Mouse (Mus musculus): ENCODE results near the gene Rtn4ip1. TPM values are rescaled to one million over a fixed set of nuclear protein-coding genes. Genes with fewer than 3 reads are reported as not detected.

The Rtn4ip1 gene
- polyA plus RNA-seq, 1 experiment from 2014 or later = 15.3 TPM

- 96% methylated on average over 8 of the region's 8 CpGs for WGBS
- H3K27ac ChIP-seq (ENCODE audit: low read depth, low read length) = no peak overlapping the region
- no peaks in the 10 kb centered on the region for H3K27me3 ChIP-seq (ENCODE audit: control insufficient read depth, insufficient read depth, low read length)
- ATAC-seq (ENCODE audit: low read depth) = no peak
- H3K9ac ChIP-seq (replicated peaks; ENCODE audit: low read depth, low read length) = no peak overlapping the region
- H3K4me1 ChIP-seq (ENCODE audit: control insufficient read depth, insufficient read depth, low read length) = no peaks in the 10 kb centered on the region
- peaks cover 13% of the 10 kb centered on the region for H3K36me3 ChIP-seq (ENCODE audit: control insufficient read depth, insufficient read depth, low read length)
- H3K9me3 ChIP-seq (ENCODE audit: control insufficient read depth, low read length) = no peaks in the 10 kb centered on the region
- no peak overlapping the region for H3K4me3 ChIP-seq (ENCODE audit: low read depth, low read length)
- no peak overlapping the region for H3K4me2 ChIP-seq (ENCODE audit: low read depth, low read length)
Measured at GRCm38 (mm10) chr10:43896065-43896464, 5.5 kb upstream of the Rtn4ip1 start.

GRCm38 (mm10) chr10:43898276-43898675 is 3.3 kb upstream of the Rtn4ip1 start:
- no peak overlapping the region for H3K4me2 ChIP-seq (ENCODE audit: low read depth, low read length)
- WGBS = 92% methylated on average over 7 of the region's 7 CpGs
- H3K36me3 ChIP-seq (ENCODE audit: control insufficient read depth, insufficient read depth, low read length) = peaks cover 10% of the 10 kb centered on the region; the same call in 1 of the 2 replicates
- H3K27ac ChIP-seq (ENCODE audit: low read depth, low read length) = no peak overlapping the region
- no peaks in the 10 kb centered on the region for H3K27me3 ChIP-seq (ENCODE audit: control insufficient read depth, insufficient read depth, low read length)
- H3K4me1 ChIP-seq (ENCODE audit: control insufficient read depth, insufficient read depth, low read length) = peaks cover 8% of the 10 kb centered on the region
- H3K4me3 ChIP-seq (ENCODE audit: low read depth, low read length) = no peak overlapping the region
- H3K9me3 ChIP-seq (ENCODE audit: control insufficient read depth, low read length) = no peaks in the 10 kb centered on the region
- no peak for ATAC-seq (ENCODE audit: low read depth)
- no peak overlapping the region for H3K9ac ChIP-seq (replicated peaks; ENCODE audit: low read depth, low read length)

- ATAC-seq (ENCODE audit: low read depth) = peak; percentile 73
- Histone ChIP-seq H3K27me3 (ENCODE audit: control insufficient read depth, insufficient read depth, low read length) (no peaks in the 10 kb centered on the region), H3K4me1 (ENCODE audit: control insufficient read depth, insufficient read depth, low read length) (peaks cover 8% of the 10 kb centered on the region), H3K4me2 (ENCODE audit: low read depth, low read length) (peak overlapping the region; percentile 66), H3K4me3 (ENCODE audit: low read depth, low read length) (peak overlapping the region; percentile 65), H3K9me3 (ENCODE audit: control insufficient read depth, low read length) (no peaks in the 10 kb centered on the region), H3K36me3 (ENCODE audit: control insufficient read depth, insufficient read depth, low read length) (no peaks in the 10 kb centered on the region), H3K27ac (ENCODE audit: low read depth, low read length) (peak overlapping the region; percentile 63; the same call in 1 of the 2 replicates), H3K9ac (replicated peaks; ENCODE audit: low read depth, low read length) (peak overlapping the region; percentile 35)
- WGBS = 9% methylated on average over 30 of the region's 30 CpGs
Measured at GRCm38 (mm10) chr10:43900883-43901570, 580 bp upstream of the Rtn4ip1 start.

- H3K27me3 ChIP-seq (ENCODE audit: control insufficient read depth, insufficient read depth, low read length) = no peaks in the 10 kb centered on the region
- no peak overlapping the region for H3K4me3 ChIP-seq (ENCODE audit: low read depth, low read length)
- WGBS = 96% methylated on average over 1 of the region's 1 CpGs
- no peak overlapping the region for H3K4me2 ChIP-seq (ENCODE audit: low read depth, low read length)
- peaks cover 8% of the 10 kb centered on the region for H3K4me1 ChIP-seq (ENCODE audit: control insufficient read depth, insufficient read depth, low read length)
- H3K27ac ChIP-seq (ENCODE audit: low read depth, low read length) = no peak overlapping the region
- H3K9me3 ChIP-seq (ENCODE audit: control insufficient read depth, low read length) = no peaks in the 10 kb centered on the region
- H3K9ac ChIP-seq (replicated peaks; ENCODE audit: low read depth, low read length) = no peak overlapping the region
- no peak for ATAC-seq (ENCODE audit: low read depth)
- no peaks in the 10 kb centered on the region for H3K36me3 ChIP-seq (ENCODE audit: control insufficient read depth, insufficient read depth, low read length)
Measured at GRCm38 (mm10) chr10:43904569-43904968, 3.0 kb downstream of the Rtn4ip1 start.

GRCm38 (mm10) chr10:43910032-43910872 is 8.6 kb downstream of the Rtn4ip1 start:
- no peak overlapping the region for H3K4me3 ChIP-seq (ENCODE audit: low read depth, low read length)
- H3K4me2 ChIP-seq (ENCODE audit: low read depth, low read length) = no peak overlapping the region
- no peak overlapping the region for H3K27ac ChIP-seq (ENCODE audit: low read depth, low read length)
- WGBS = 88% methylated on average over 12 of the region's 12 CpGs
- no peaks in the 10 kb centered on the region for H3K27me3 ChIP-seq (ENCODE audit: control insufficient read depth, insufficient read depth, low read length)
- H3K9ac ChIP-seq (replicated peaks; ENCODE audit: low read depth, low read length) = no peak overlapping the region
- ATAC-seq (ENCODE audit: low read depth) = no peak
- H3K36me3 ChIP-seq (ENCODE audit: control insufficient read depth, insufficient read depth, low read length) = no peaks in the 10 kb centered on the region
- H3K9me3 ChIP-seq (ENCODE audit: control insufficient read depth, low read length) = no peaks in the 10 kb centered on the region
- no peaks in the 10 kb centered on the region for H3K4me1 ChIP-seq (ENCODE audit: control insufficient read depth, insufficient read depth, low read length)

- Histone ChIP-seq H3K4me1 (ENCODE audit: control insufficient read depth, insufficient read depth, low read length) (no peaks in the 10 kb centered on the region), H3K4me3 (ENCODE audit: low read depth, low read length) (no peak overlapping the region), H3K36me3 (ENCODE audit: control insufficient read depth, insufficient read depth, low read length) (no peaks in the 10 kb centered on the region), H3K9me3 (ENCODE audit: control insufficient read depth, low read length) (no peaks in the 10 kb centered on the region), H3K9ac (replicated peaks; ENCODE audit: low read depth, low read length) (no peak overlapping the region), H3K27me3 (ENCODE audit: control insufficient read depth, insufficient read depth, low read length) (no peaks in the 10 kb centered on the region), H3K27ac (ENCODE audit: low read depth, low read length) (no peak overlapping the region), H3K4me2 (ENCODE audit: low read depth, low read length) (no peak overlapping the region)
- no peak for ATAC-seq (ENCODE audit: low read depth)
- WGBS = 93% methylated on average over 8 of the region's 8 CpGs
Measured at GRCm38 (mm10) chr10:43910873-43911142, 9.2 kb downstream of the Rtn4ip1 start.

GRCm38 (mm10) chr10:43912236-43912635 is 10.6 kb downstream of the Rtn4ip1 start:
- Histone ChIP-seq H3K27me3 (ENCODE audit: control insufficient read depth, insufficient read depth, low read length) (no peaks in the 10 kb centered on the region), H3K4me3 (ENCODE audit: low read depth, low read length) (no peak overlapping the region), H3K4me1 (ENCODE audit: control insufficient read depth, insufficient read depth, low read length) (no peaks in the 10 kb centered on the region), H3K9me3 (ENCODE audit: control insufficient read depth, low read length) (no peaks in the 10 kb centered on the region), H3K4me2 (ENCODE audit: low read depth, low read length) (no peak overlapping the region), H3K27ac (ENCODE audit: low read depth, low read length) (no peak overlapping the region), H3K36me3 (ENCODE audit: control insufficient read depth, insufficient read depth, low read length) (no peaks in the 10 kb centered on the region), H3K9ac (replicated peaks; ENCODE audit: low read depth, low read length) (no peak overlapping the region)
- WGBS = 81% methylated on average over 3 of the region's 3 CpGs
- ATAC-seq (ENCODE audit: low read depth) = no peak

GRCm38 (mm10) chr10:43916181-43916580 is 14.6 kb downstream of the Rtn4ip1 start:
- Histone ChIP-seq H3K4me1 (ENCODE audit: control insufficient read depth, insufficient read depth, low read length) (no peaks in the 10 kb centered on the region), H3K4me3 (ENCODE audit: low read depth, low read length) (no peak overlapping the region), H3K27me3 (ENCODE audit: control insufficient read depth, insufficient read depth, low read length) (no peaks in the 10 kb centered on the region), H3K36me3 (ENCODE audit: control insufficient read depth, insufficient read depth, low read length) (no peaks in the 10 kb centered on the region), H3K9ac (replicated peaks; ENCODE audit: low read depth, low read length) (no peak overlapping the region), H3K27ac (ENCODE audit: low read depth, low read length) (no peak overlapping the region), H3K4me2 (ENCODE audit: low read depth, low read length) (no peak overlapping the region), H3K9me3 (ENCODE audit: control insufficient read depth, low read length) (no peaks in the 10 kb centered on the region)
- ATAC-seq (ENCODE audit: low read depth) = no peak
- 81% methylated on average over 12 of the region's 12 CpGs for WGBS

GRCm38 (mm10) chr10:43916737-43917136 is 15.1 kb downstream of the Rtn4ip1 start:
- WGBS = 78% methylated on average over 2 of the region's 2 CpGs
- H3K4me3 ChIP-seq (ENCODE audit: low read depth, low read length) = no peak overlapping the region
- ATAC-seq (ENCODE audit: low read depth) = no peak

More at GRCm38 (mm10) chr10:43916737-43917136, 15.1 kb downstream of the Rtn4ip1 start:
- Histone ChIP-seq H3K27ac (ENCODE audit: low read depth, low read length) (no peak overlapping the region), H3K4me1 (ENCODE audit: control insufficient read depth, insufficient read depth, low read length) (no peaks in the 10 kb centered on the region), H3K4me2 (ENCODE audit: low read depth, low read length) (no peak overlapping the region), H3K36me3 (ENCODE audit: control insufficient read depth, insufficient read depth, low read length) (no peaks in the 10 kb centered on the region), H3K27me3 (ENCODE audit: control insufficient read depth, insufficient read depth, low read length) (no peaks in the 10 kb centered on the region), H3K9ac (replicated peaks; ENCODE audit: low read depth, low read length) (no peak overlapping the region), H3K9me3 (ENCODE audit: control insufficient read depth, low read length) (no peaks in the 10 kb centered on the region)
